Mouse (Mus musculus) CH12.LX (cell line): ENCODE measurements around the gene Cdh23. TPM values are rescaled to one million over a fixed set of nuclear protein-coding genes. Genes with fewer than 3 reads are reported as not detected.

Experiments
- DNase-seq: peaks from one replicate; pipeline ENCODE4 v3.0.0-alpha.2; 2013; ENCODE audit errors: extremely low read depth
- H3K27ac ChIP-seq: 2 replicates; pipeline ENCODE4 v1.5.1; 2012; ENCODE audit warnings: low read depth, mild to moderate bottlenecking, control low read depth, moderate library complexity; ENCODE audit not compliant: insufficient read depth
- H3K27me3 ChIP-seq: replicated peaks from 2 replicates; pipeline ENCODE3; 2012; ENCODE audit warnings: inconsistent platforms
- H3K36me3 ChIP-seq, 2 experiments: replicated peaks in 1 of 2; 2 replicates each; pipeline versions ENCODE3 to v1.6.1; 2012; ENCODE audit warnings: inconsistent platforms in 1 of 2, low read length in 1 of 2, mild to moderate bottlenecking in 1 of 2, mixed read lengths in 1 of 2, moderate library complexity in 1 of 2; ENCODE audit not compliant: control insufficient read depth in 1 of 2, insufficient read depth in 1 of 2
- H3K4me1 ChIP-seq, 2 experiments: 2 replicates each; pipeline ENCODE4 v1.6.1; 2012; ENCODE audit warnings: inconsistent platforms in 1 of 2, moderate library complexity in 1 of 2; ENCODE audit not compliant: insufficient read depth in 2 of 2, control insufficient read depth in 1 of 2
- H3K4me2 ChIP-seq: 2 replicates; pipeline ENCODE4 v1.6.1; 2012; ENCODE audit warnings: low read depth, mild to moderate bottlenecking, control low read depth; ENCODE audit not compliant: poor library complexity, insufficient read depth, severe bottlenecking
- H3K4me3 ChIP-seq, 3 experiments: fragments of 150-350 bp in 1 of 3; sonication (generic) in 1 of 3; replicated peaks in 1 of 3; 2 replicates each; pipeline versions ENCODE3 to v1.5.1; 2011 to 2012; ENCODE audit warnings: low read depth in 2 of 3, low read length in 2 of 3, mild to moderate bottlenecking in 2 of 3, moderate library complexity in 2 of 3, control low read depth in 1 of 3, improper control_type of control experiment in 1 of 3, inconsistent platforms in 1 of 3, mixed read lengths in 1 of 3; ENCODE audit not compliant: poor library complexity in 1 of 3
- H3K79me2 ChIP-seq: replicated peaks from 2 replicates; pipeline ENCODE4 v1.6.1; 2012; ENCODE audit warnings: mild to moderate bottlenecking, moderate library complexity; ENCODE audit not compliant: control insufficient read depth, poor library complexity, insufficient read depth, severe bottlenecking; ENCODE audit errors: extremely low read depth
- H3K9ac ChIP-seq: 2 replicates; pipeline ENCODE4 v1.6.1; 2012; ENCODE audit warnings: low read depth, mild to moderate bottlenecking, control low read depth, moderate library complexity; ENCODE audit not compliant: insufficient read depth
- H3K9me3 ChIP-seq: replicated peaks from 2 replicates; pipeline ENCODE3; 2012; ENCODE audit warnings: low read length, inconsistent platforms, mixed read lengths
- CHD1 ChIP-seq: IDR thresholded peaks from 2 replicates; pipeline ENCODE4 v1.6.1; 2012; ENCODE audit warnings: low read depth, low read length, improper control_type of control experiment, inconsistent platforms
- CHD2 ChIP-seq: IDR thresholded peaks from 2 replicates; pipeline ENCODE4 v1.6.1; 2011; ENCODE audit warnings: low read length, improper control_type of control experiment
- E2F4 ChIP-seq: IDR thresholded peaks from 2 replicates; pipeline ENCODE4 v1.6.1; 2011; ENCODE audit warnings: low read depth, low read length, improper control_type of control experiment; ENCODE audit not compliant: insufficient replicate concordance
- ELF1 ChIP-seq: IDR thresholded peaks from 2 replicates; pipeline ENCODE4 v1.6.1; 2014; ENCODE audit warnings: low read depth, mild to moderate bottlenecking, inconsistent platforms, low read length, improper control_type of control experiment
- EP300 ChIP-seq: IDR thresholded peaks from 2 replicates; pipeline ENCODE4 v1.6.1; 2011; ENCODE audit warnings: low read length, improper control_type of control experiment
- ETS1 ChIP-seq: conservative IDR thresholded peaks from 2 replicates; pipeline ENCODE4 v1.6.1; 2012; ENCODE audit warnings: low read depth, mild to moderate bottlenecking, inconsistent platforms, low read length, improper control_type of control experiment, moderate library complexity
- GABPA ChIP-seq: IDR thresholded peaks from 2 replicates; pipeline ENCODE4 v1.6.1; 2012; ENCODE audit warnings: low read depth, low read length, improper control_type of control experiment, inconsistent platforms; ENCODE audit not compliant: insufficient replicate concordance
- HCFC1 ChIP-seq: IDR thresholded peaks from 2 replicates; pipeline ENCODE4 v1.6.1; 2012; ENCODE audit warnings: low read depth, mild to moderate bottlenecking, inconsistent platforms, low read length, improper control_type of control experiment
- IRF4 ChIP-seq: IDR thresholded peaks from 2 replicates; pipeline ENCODE4 v1.6.1; 2014; ENCODE audit warnings: low read depth, mild to moderate bottlenecking, inconsistent platforms, low read length, improper control_type of control experiment
- JUND ChIP-seq: conservative IDR thresholded peaks from 2 replicates; pipeline ENCODE4 v1.6.1; 2011; ENCODE audit warnings: low read depth, low read length, improper control_type of control experiment
- KAT2A ChIP-seq: IDR thresholded peaks from 2 replicates; pipeline ENCODE4 v1.6.1; 2012; ENCODE audit warnings: low read length, improper control_type of control experiment, inconsistent platforms; ENCODE audit not compliant: insufficient replicate concordance
- MAFK ChIP-seq: IDR thresholded peaks from 2 replicates; pipeline ENCODE4 v1.6.1; 2011; ENCODE audit warnings: low read length, improper control_type of control experiment; ENCODE audit not compliant: insufficient replicate concordance
- MAX ChIP-seq: IDR thresholded peaks from 2 replicates; pipeline ENCODE4 v1.6.1; 2011; ENCODE audit warnings: low read length, improper control_type of control experiment
- MEF2A ChIP-seq: IDR thresholded peaks from 2 replicates; pipeline ENCODE4 v1.6.1; 2014; ENCODE audit warnings: low read depth, mild to moderate bottlenecking, inconsistent platforms, low read length, improper control_type of control experiment, borderline replicate concordance
- MXI1 ChIP-seq: IDR thresholded peaks from 2 replicates; pipeline ENCODE4 v1.6.1; 2011; ENCODE audit warnings: mild to moderate bottlenecking, low read depth, low read length, improper control_type of control experiment
- MYC ChIP-seq: IDR thresholded peaks from 2 replicates; pipeline ENCODE4 v1.6.1; 2011; ENCODE audit warnings: low read depth, mild to moderate bottlenecking, improper control_type of control experiment, low read length
- NRF1 ChIP-seq: IDR thresholded peaks from 2 replicates; pipeline ENCODE4 v1.6.1; 2014; ENCODE audit warnings: low read depth, mild to moderate bottlenecking, inconsistent platforms, low read length, improper control_type of control experiment, moderate library complexity
- POLR2A ChIP-seq: IDR thresholded peaks from 2 replicates; pipeline ENCODE4 v1.6.1; 2011; ENCODE audit warnings: low read depth, mild to moderate bottlenecking, improper control_type of control experiment, low read length
- POLR2AphosphoS2 ChIP-seq: IDR thresholded peaks from 2 replicates; pipeline ENCODE4 v1.6.1; 2011; ENCODE audit warnings: low read depth, low read length, improper control_type of control experiment
- RAD21 ChIP-seq: IDR thresholded peaks from 2 replicates; pipeline ENCODE4 v1.6.1; 2011; ENCODE audit warnings: low read depth, mild to moderate bottlenecking, low read length, improper control_type of control experiment, moderate library complexity
- SIN3A ChIP-seq: IDR thresholded peaks from 2 replicates; pipeline ENCODE4 v1.6.1; 2012; ENCODE audit warnings: low read length, improper control_type of control experiment, inconsistent platforms
- SMC3 ChIP-seq: IDR thresholded peaks from 2 replicates; pipeline ENCODE4 v1.6.1; 2011; ENCODE audit warnings: low read depth, low read length, improper control_type of control experiment
- TBP ChIP-seq: conservative IDR thresholded peaks from 2 replicates; pipeline ENCODE4 v1.6.1; 2011; ENCODE audit warnings: low read depth, low read length, improper control_type of control experiment
- TCF12 ChIP-seq: IDR thresholded peaks from 2 replicates; pipeline ENCODE4 v1.6.1; 2014; ENCODE audit warnings: low read depth, mild to moderate bottlenecking, inconsistent platforms, low read length, improper control_type of control experiment
- UBTF ChIP-seq: IDR thresholded peaks from 2 replicates; pipeline ENCODE4 v1.6.1; 2012; ENCODE audit warnings: low read depth, mild to moderate bottlenecking, inconsistent platforms, low read length, improper control_type of control experiment, moderate library complexity
- USF2 ChIP-seq: conservative IDR thresholded peaks from 2 replicates; pipeline ENCODE4 v1.6.1; 2011; ENCODE audit warnings: low read depth, low read length, improper control_type of control experiment
- ZC3H11A ChIP-seq: IDR thresholded peaks from 2 replicates; pipeline ENCODE4 v1.6.1; 2012; ENCODE audit warnings: low read depth, mild to moderate bottlenecking, inconsistent platforms, low read length, improper control_type of control experiment
- ZKSCAN1 ChIP-seq: IDR thresholded peaks from 2 replicates; pipeline ENCODE4 v1.6.1; 2012; ENCODE audit warnings: low read depth, inconsistent platforms, low read length, improper control_type of control experiment, borderline replicate concordance
- ZMIZ1 ChIP-seq: IDR thresholded peaks from 2 replicates; pipeline ENCODE4 v1.6.1; 2012; ENCODE audit warnings: low read depth, mild to moderate bottlenecking, inconsistent platforms, low read length, improper control_type of control experiment
- dilution Hi-C: fragments of 300-500 bp; cut with MboI; formaldehyde crosslinking; loops from 2 replicates; pipeline ENCODE4 v1.14.3; 2020; ENCODE audit warnings: low sequenced_read_pairs; ENCODE audit not compliant: extremely low pct_unique_long_range_greater_than_20kb, extremely low pct_ligation_motif_present
- in situ Hi-C: fragments of 300-500 bp; cut with MboI; formaldehyde crosslinking; loops from 3 replicates; pipeline ENCODE4 v1.14.3; 2019; ENCODE audit warnings: low sequenced_read_pairs, low pct_ligation_motif_present, low pct_unique_long_range_greater_than_20kb, mixed read lengths
- polyA plus RNA-seq: library from polyadenylated mRNA; unstranded; fragments of >175 nt; gene quantifications from 2 replicates; pipeline ENCODE4 v1.2.1, GENCODE M21; 2012; ENCODE audit warnings: low read depth; ENCODE audit not compliant: insufficient read length
- total RNA-seq, 2 experiments: library from RNA; depleted of rRNA; stranded (reverse); fragments of 300-350 nt in 1 of 2; fragments of >200 nt in 1 of 2; gene quantifications; 2 replicates each; pipeline ENCODE4 v1.2.3; 2012 to 2014

Cdh23 gene
- total and polyA plus RNA-seq, 3 experiments = 0.20 to 0.73 (median 0.30) TPM

- H3K4me2 ChIP-seq = peak overlapping the region; percentile 74
- H3K27ac ChIP-seq = peak overlapping the region; percentile 92
- peaks cover 56 to 97% of the 10 kb centered on the region in 2 experiments for H3K4me1 ChIP-seq
- in situ Hi-C loops (loop anchor here (5.0 kb wide), 1 partner anchor 34 kb away; no protein-coding TSS in a partner anchor), dilution Hi-C loops (no loop called here)
- H3K9ac ChIP-seq = peak overlapping the region; percentile 55
- 0 out of 2 replicates have a peak, but pooled peaks have one; percentile 0 for TF ChIP-seq CHD1
- TF ChIP-seq MEF2A = peak; percentile 30; the same call in 1 of the 2 replicates
- TF ChIP-seq POLR2AphosphoS2 = no peak
- TF ChIP-seq KAT2A = no peak
- no peak for TF ChIP-seq ZMIZ1
- 0 out of 2 replicates have a peak, but pooled peaks have one; percentile 8 for TF ChIP-seq MXI1
- TF ChIP-seq ZC3H11A = no peak
- no peak for TF ChIP-seq MAFK
- TF ChIP-seq IRF4 = no peak
- TF ChIP-seq TBP = 0 out of 2 replicates have a peak, but pooled peaks have one; percentile 40
- TF ChIP-seq ETS1 = no peak; the same call in 1 of the 2 replicates
- no peak for TF ChIP-seq NRF1
- TF ChIP-seq MYC = peak; percentile 23; the same call in 1 of the 2 replicates
- TF ChIP-seq MAX = peak; percentile 45
- TF ChIP-seq SMC3 = no peak
- peaks cover 100% of the 10 kb centered on the region for H3K79me2 ChIP-seq
- H3K4me3 ChIP-seq = peak overlapping the region in 2 of 3 experiments; percentile 17 to 22
- H3K9me3 ChIP-seq = no peaks in the 10 kb centered on the region
- no peaks in the 10 kb centered on the region for H3K27me3 ChIP-seq
- H3K36me3 ChIP-seq = peaks cover 8 to 38% of the 10 kb centered on the region in 2 experiments
- no peak for DNase-seq
Observed at GRCm38 (mm10) chr10:60286546-60286945, 409.7 kb downstream of the Cdh23 start.

DNA sequence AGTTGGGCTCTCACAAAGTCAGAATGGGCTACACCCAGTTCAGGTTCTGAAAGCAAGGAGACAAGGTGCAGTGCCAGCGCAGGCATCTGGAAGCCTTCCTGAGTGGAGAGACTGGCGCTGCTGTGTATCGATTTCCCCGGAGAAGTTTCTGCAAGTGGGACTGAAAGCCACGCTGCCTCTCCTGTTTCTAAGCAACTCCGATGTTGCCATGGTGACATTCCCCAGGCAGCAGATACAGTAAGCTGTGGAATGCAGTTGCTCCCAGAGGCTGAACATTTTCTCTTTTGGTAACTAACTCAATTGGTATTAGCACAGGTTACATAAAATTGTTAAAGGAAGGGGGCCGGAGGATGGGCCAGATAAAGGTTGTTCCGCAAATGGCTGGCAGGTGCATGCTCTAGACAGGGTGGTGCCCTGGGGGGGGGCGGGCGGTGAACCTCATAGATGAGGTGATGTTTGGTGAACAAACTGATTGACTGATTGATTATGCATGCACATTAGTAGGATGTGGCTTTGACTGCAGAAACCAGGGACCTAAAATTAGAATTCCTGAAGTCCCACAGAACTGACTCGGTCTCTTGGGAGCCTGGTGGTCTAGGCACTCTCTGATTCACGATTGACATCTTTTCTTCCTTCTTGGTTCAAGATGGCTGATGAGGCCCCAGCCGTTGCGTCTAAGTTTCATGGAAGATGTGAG, 410.5 kb downstream of the Cdh23 start:
- Histone ChIP-seq H3K4me2 (peak overlapping the region; percentile 74), H3K9me3 (no peaks in the 10 kb centered on the region), H3K9ac (peak overlapping the region; percentile 55), H3K27me3 (no peaks in the 10 kb centered on the region), H3K36me3 (peaks cover 4 to 32% of the 10 kb centered on the region in 2 experiments), H3K4me1 (peaks cover 48 to 97% of the 10 kb centered on the region in 2 experiments), H3K4me3 (peak overlapping the region; percentile 29 to 55 (median 48)), H3K79me2 (peaks cover 100% of the 10 kb centered on the region), H3K27ac (peak overlapping the region; percentile 98)
- dilution Hi-C loops = no loop called here
- DNase-seq = peak; percentile 95
- in situ Hi-C loops = loop anchor here (5.0 kb wide), 1 partner anchor 34 kb away; no protein-coding TSS in a partner anchor
- TF ChIP-seq MXI1 (no peak; the same call in 1 of the 2 replicates), SIN3A (no peak), HCFC1 (no peak), CHD2 (peak; percentile 70), GABPA (no peak), USF2 (no peak), RAD21 (no peak; the same call in 1 of the 2 replicates), ETS1 (peak; percentile 94), MEF2A (peak; percentile 94), TCF12 (peak; percentile 88), E2F4 (no peak), EP300 (peak; percentile 92), MYC (0 out of 2 replicates have a peak, but pooled peaks have one; percentile 42), JUND (no peak), IRF4 (peak; percentile 79), SMC3 (no peak), UBTF (no peak), POLR2AphosphoS2 (no peak), ELF1 (peak; percentile 30; the same call in 1 of the 2 replicates), ZKSCAN1 (no peak), KAT2A (peak; percentile 43; the same call in 1 of the 2 replicates), ZMIZ1 (no peak), POLR2A (peak; percentile 55; the same call in 1 of the 2 replicates), ZC3H11A (no peak)
